Mouse (Mus musculus): ENCODE measurements at regions not wholly inside any gene's neighbourhood (a gene's known extent, or its start where the extent isn't known, plus 50 kb on each side); places are given as distances from the start of the nearest gene placed in this dataset.

DNA sequence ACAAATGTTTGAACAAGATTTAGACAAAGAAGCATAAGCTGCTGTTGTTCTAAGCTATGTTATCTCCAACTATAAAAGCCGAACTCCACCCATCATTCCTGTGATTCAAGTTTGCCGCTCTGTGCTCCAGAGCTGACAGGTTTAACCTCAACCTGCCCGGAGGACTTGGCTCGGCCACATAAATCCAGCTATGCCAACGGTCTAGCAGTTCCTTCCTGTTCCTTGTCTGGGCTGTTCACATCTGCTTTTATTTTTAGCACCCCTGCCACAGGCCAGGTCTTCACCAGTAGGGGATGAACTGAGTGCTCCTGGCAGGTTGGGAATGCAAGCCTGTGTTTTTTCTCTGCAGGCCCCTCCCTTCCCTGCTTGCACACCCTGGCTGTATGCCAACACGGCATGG, 51.8 kb upstream of the Gpr12 start:
- Histone ChIP-seq H3K4me1 (ENCODE audit: control insufficient read depth in 1 of 2, insufficient read depth in 2 of 2, low read length in 2 of 2) (no peaks in the 10 kb centered on the region), H3K36me3 (ENCODE audit: control insufficient read depth in 1 of 2, insufficient read depth in 2 of 2, low read length in 2 of 2) (no peaks in the 10 kb centered on the region), H3K9ac (ENCODE audit: control insufficient read depth, low read depth, low read length, poor library complexity, severe bottlenecking) (no peak overlapping the region), H3K9me3 (replicated peaks; ENCODE audit: insufficient read depth, low read length) (no peaks in the 10 kb centered on the region), H3K79me2 (ENCODE audit: control insufficient read depth, insufficient read depth, low read length, poor library complexity) (no peaks in the 10 kb centered on the region), H3K4me3 (ENCODE audit: control insufficient read depth in 1 of 2, insufficient read depth in 1 of 2, low read depth in 2 of 2, low read length in 2 of 2) (no peak overlapping the region), H3K27ac (ENCODE audit: control insufficient read depth, low read depth, low read length) (no peak overlapping the region), H3K27me3 (ENCODE audit: control insufficient read depth in 1 of 2, insufficient read depth in 2 of 2, low read length in 2 of 2) (no peaks in the 10 kb centered on the region)
- DNase-seq (ENCODE audit: low read depth, low spot score): no peak
- TF ChIP-seq RAD21 (IDR thresholded peaks at IDR 0.05; ENCODE audit: low read depth, low read length): no peak
- TF ChIP-seq SMC3 (IDR thresholded peaks at IDR 0.05; ENCODE audit: low read depth, low read length): no peak
- no peak for TF ChIP-seq SIN3A (IDR thresholded peaks at IDR 0.05; ENCODE audit: low read length)
- TF ChIP-seq ETS1 (IDR thresholded peaks at IDR 0.05; ENCODE audit: low read depth, low read length): no peak
- TF ChIP-seq HCFC1 (IDR thresholded peaks at IDR 0.05; ENCODE audit: low read depth, low read length): no peak
- no peak for TF ChIP-seq EP300 (IDR thresholded peaks at IDR 0.05; ENCODE audit: low read depth in 1 of 2, low read length in 2 of 2)
- TF ChIP-seq POLR2AphosphoS5 (IDR thresholded peaks at IDR 0.05; ENCODE audit: borderline replicate concordance, low read depth, low read length): no peak
- no peak for TF ChIP-seq MEF2A (IDR thresholded peaks at IDR 0.05; ENCODE audit: extremely low read depth, insufficient replicate concordance, low read depth, low read length, poor library complexity, severe bottlenecking)
- TF ChIP-seq E2F4 (IDR thresholded peaks at IDR 0.05; ENCODE audit: borderline replicate concordance, low read depth, low read length): no peak
- no peak for TF ChIP-seq RCOR1 (IDR thresholded peaks at IDR 0.05; ENCODE audit: low read depth, low read length)
- no peak for TF ChIP-seq MYB (IDR thresholded peaks at IDR 0.05; ENCODE audit: low read depth, low read length)
